Mouse (Mus musculus): ENCODE data around the gene Rap1gap2.

GRCm38 (mm10) chr11:74438249-74438648 is 172.5 kb downstream of the Rap1gap2 start:
- no peak for TF ChIP-seq GATA1 (IDR thresholded peaks at IDR 0.05; ENCODE audit: borderline replicate concordance, low read length)
- no peak for TF ChIP-seq FLI1 (IDR thresholded peaks at IDR 0.05; ENCODE audit: low read length)
